Mouse (Mus musculus) right cerebral cortex, postnatal 36 days (tissue): ENCODE data around the gene Hspa1a.
"Not testable (repeated sequence)": the region's sequence is repeated elsewhere in the genome, so short reads cannot be mapped to it uniquely, and the experiment has no call there.

Experiments used
- DNase-seq, 2 experiments: peaks; one replicate each; pipeline ENCODE4 v3.0.0; 2022; ENCODE audit warnings: low spot score in 2 of 2, mixed read lengths in 1 of 2

Gene Hspa1a

GRCm38 (mm10) chr17:34948721-34949552 lies 23.0 kb downstream of the Hspa1a start:
- DNase-seq, result not testable (repeated sequence)

DNA sequence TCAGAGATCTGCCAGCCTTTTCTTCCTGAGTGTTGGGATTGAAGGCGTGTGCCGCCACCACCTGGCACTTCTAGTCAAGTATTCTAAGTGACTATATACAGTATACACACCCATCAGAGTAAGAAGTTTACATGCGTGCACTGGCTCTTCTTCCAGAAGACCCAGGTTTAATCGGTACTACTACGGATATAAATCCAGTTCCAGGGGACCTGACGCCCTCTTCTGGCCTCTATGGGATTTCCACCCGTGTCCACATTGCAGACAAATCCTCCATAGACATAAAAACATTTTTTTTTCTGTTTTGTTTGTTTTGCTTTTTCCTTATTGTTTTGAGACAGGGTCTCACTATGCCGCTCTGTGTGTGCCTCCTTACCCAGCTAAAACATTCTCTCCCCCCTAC lies 24.4 kb downstream of the Hspa1a start:
- DNase-seq, result no peak

GRCm38 (mm10) chr17:34946486-34947140 lies 25.3 kb downstream of the Hspa1a start:
- no peak for DNase-seq

GRCm38 (mm10) chr17:34944362-34944761 lies 27.6 kb downstream of the Hspa1a start:
- no peak for DNase-seq

DNA sequence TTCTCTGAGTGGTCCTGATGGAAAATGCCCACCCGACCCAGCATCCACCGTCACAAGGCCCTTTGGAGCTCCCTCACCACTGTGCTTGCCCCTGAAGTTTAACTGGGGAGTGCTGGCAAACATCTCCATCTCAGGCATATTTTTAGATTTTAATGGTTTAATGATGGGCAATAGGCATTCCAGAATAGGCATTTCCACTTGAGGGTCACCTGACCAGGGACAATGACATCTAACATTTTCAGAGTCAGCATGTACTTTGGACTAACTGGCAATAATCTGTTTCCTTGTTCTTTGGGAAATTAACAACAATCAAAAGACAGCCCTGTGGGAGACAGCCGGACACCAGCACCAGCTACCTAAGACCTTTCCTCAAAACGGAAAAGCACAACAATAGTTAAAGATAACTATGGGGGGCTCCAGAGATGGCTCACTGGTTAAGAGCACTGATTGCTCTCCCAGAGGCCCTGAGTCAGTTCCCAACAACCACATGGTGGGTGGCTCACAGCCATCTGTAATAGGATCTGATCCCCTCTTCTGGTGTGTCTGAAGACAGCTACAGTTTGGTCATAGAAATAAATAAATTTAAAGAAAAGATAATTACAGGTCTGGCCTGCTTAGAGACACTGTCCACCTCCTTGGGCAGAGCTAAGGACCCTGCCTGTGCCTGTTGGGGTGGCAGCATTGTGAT lies 28.7 kb downstream of the Hspa1a start:
- DNase-seq, result no peak

GRCm38 (mm10) chr17:34941344-34942041 lies 30.5 kb downstream of the Hspa1a start:
- DNase-seq, result no peak

GRCm38 (mm10) chr17:34937960-34938505 lies 33.9 kb downstream of the Hspa1a start:
- no peak for DNase-seq

DNA sequence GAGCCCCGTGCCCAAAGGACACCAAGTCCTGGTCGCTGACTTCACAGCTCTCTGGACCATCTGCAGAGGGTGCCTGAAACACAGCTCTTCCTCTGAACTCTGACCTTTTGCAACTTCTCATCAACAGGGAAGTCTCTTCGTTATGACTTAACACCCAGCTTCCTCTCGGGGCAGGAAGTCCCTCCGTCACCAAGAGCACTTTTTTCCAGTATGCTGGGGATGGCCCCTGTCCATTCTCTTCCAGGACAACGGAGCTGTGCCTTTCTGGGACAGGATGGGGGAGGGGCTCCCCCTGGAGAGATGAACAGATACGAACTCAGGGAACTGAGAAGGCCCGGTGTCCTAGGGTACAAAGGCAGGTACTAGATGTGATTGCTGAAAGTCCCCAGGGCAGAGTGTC lies 37.1 kb downstream of the Hspa1a start:
- DNase-seq, result no peak

- no peak for DNase-seq
Measured at GRCm38 (mm10) chr17:34934031-34934430, 37.9 kb downstream of the Hspa1a start.

- no peak for DNase-seq
Measured at GRCm38 (mm10) chr17:34932287-34932686, 39.7 kb downstream of the Hspa1a start.

DNA sequence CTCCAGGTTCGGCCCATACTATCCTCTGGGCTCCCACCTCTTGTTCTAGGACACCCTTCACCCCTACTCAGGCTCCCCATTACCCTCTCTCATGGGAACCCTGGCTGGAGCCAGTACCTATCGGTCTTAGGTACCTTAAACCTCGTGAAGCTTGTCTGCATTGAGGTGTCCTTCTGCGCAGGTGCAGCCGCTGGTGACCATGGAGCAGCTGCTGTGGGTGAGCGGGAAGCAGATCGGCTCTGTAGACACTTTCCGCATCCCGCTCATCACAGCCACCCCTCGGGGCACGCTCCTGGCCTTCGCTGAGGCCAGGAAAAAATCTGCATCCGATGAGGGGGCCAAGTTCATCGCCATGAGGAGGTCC lies 40.2 kb downstream of the Hspa1a start:
- DNase-seq, result peak; percentile 31 to 33

DNA sequence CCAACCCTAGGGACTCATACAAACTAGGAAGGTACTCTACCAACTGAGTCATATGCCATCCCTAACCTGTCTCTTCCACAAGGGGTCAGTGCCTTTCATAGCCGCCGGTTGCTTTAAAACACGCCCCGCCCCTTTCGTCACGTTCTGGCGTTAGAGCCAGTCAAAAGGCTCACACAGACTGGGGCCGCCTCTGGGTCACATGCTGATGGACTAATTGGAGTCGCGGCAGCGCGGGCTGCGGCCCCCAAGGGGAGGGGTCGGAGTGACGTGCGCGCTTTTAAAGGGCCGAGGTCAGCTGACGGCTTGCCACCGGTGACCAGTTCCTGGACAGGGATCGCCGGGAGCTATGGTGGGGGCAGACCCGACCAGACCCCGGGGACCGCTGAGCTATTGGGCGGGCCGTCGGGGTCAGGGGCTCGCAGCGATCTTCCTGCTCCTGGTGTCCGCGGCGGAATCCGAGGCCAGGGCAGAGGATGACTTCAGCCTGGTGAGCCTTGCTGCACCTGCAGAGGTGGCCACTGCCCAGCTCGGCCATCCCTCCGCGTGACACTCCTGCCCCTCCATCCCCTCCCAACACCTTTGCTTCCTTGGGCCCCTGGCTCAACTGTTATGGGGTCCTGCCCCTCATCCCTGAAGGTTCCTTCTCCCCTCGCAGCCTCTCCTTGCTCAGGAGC lies 40.8 kb downstream of the Hspa1a start, which contains the start of gene Neu1:
Gene Neu1 (plus strand): TSS at position 193 of the 674 bp plus-strand sequence.
- peak; percentile 98 to 99 for DNase-seq

- no peak for DNase-seq
Measured at GRCm38 (mm10) chr17:34928841-34929240, 43.1 kb downstream of the Hspa1a start.

DNA sequence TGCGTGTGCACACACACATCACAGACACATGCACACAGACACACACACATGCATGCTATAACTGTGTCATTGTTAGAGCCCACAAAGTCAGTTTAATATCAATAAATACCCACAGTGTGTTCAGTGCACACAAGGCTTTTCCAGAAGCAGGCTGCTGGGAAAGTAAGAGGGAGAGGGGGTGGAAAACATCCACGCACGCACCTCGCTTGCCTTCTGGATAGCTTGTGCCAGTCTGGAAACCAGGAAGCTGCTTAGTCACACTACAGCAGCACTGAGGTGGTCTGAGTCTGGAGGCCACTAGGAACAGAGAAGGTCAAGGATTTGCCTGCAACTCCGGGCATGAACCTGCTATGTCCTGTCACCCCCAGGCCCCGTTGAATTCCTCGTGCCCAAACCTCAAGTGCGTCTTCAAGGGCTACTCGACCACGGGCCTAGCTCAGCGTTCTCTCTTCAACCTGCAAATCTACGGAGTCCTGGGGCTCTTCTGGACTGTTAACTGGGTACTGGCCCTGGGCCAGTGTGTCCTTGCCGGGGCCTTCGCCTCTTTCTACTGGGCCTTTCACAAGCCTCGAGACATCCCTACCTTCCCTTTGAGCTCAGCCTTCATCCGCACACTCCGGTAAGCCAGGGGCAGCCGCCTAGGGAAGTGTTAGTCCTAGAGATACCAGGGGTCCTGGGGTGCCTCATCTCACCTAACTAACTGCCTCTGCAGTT lies 44.5 kb downstream of the Hspa1a start:
- peak; percentile 29 to 36 for DNase-seq

- DNase-seq, result no peak
Measured at GRCm38 (mm10) chr17:34924258-34924657, 47.7 kb downstream of the Hspa1a start.

DNA sequence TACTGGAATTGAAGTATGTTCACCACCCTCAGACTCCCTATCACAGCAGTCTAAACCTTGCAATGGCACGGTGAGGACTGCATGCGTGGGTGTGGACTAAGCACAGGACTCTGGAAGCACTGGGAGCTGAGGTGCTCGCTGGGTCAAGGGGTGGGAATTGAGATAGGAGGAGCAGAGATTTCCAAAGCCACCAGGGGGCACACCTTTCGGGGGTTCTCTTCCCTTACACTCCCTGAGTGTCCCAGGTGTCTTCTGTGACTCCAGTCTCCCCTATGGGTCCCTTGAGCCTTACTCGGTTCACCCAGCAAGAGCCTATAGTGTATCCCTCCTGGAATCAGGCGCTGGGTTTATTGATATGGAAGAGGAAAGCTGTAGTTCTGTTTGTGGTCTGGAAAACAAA lies 49.0 kb downstream of the Hspa1a start:
- DNase-seq, result no peak
